Mouse (Mus musculus): ENCODE measurements around the gene Naa38. TPM values are rescaled to one million over a fixed set of nuclear protein-coding genes. Genes with fewer than 3 reads are reported as not detected.

Naa38 gene
- polyA plus RNA-seq, 1 experiment = 24.2 TPM

- H3K4me1 ChIP-seq (ENCODE audit: control insufficient read depth) = peaks cover 48% of the 10 kb centered on the region
- peaks cover 10% of the 10 kb centered on the region for H3K9me3 ChIP-seq (ENCODE audit: control insufficient read depth, low read length)
- H3K36me3 ChIP-seq (ENCODE audit: control insufficient read depth) = peaks cover 28% of the 10 kb centered on the region
- H3K27me3 ChIP-seq (ENCODE audit: control insufficient read depth) = peaks cover 25% of the 10 kb centered on the region
- peak overlapping the region; percentile 84 for H3K4me3 ChIP-seq (replicated peaks)
- TF ChIP-seq TAL1 (IDR thresholded peaks at IDR 0.05; ENCODE audit: low read length) = no peak
- no peak for TF ChIP-seq GATA1 (IDR thresholded peaks at IDR 0.05; ENCODE audit: low read length)
Observed at GRCm38 (mm10) chr11:69396772-69397171, 1.5 kb downstream of the Naa38 start.

GRCm38 (mm10) chr11:69397581-69398057 is 2.3 kb downstream of the Naa38 start:
- peaks cover 25% of the 10 kb centered on the region for H3K27me3 ChIP-seq (ENCODE audit: control insufficient read depth)
- peak overlapping the region; percentile 17 for H3K4me3 ChIP-seq (replicated peaks)
- peaks cover 50% of the 10 kb centered on the region for H3K4me1 ChIP-seq (ENCODE audit: control insufficient read depth)
- peaks cover 10% of the 10 kb centered on the region for H3K9me3 ChIP-seq (ENCODE audit: control insufficient read depth, low read length)
- TF ChIP-seq GATA1 (IDR thresholded peaks at IDR 0.05; ENCODE audit: low read length) (no peak), TAL1 (IDR thresholded peaks at IDR 0.05; ENCODE audit: low read length) (no peak)
- H3K36me3 ChIP-seq (ENCODE audit: control insufficient read depth) = peaks cover 30% of the 10 kb centered on the region

GRCm38 (mm10) chr11:69398059-69398458 is 2.8 kb downstream of the Naa38 start, which contains the start of gene Tmem88:
Gene Tmem88, minus strand, starts transcription at chr11:69398234.
- Histone ChIP-seq H3K4me1 (ENCODE audit: control insufficient read depth) (peaks cover 50% of the 10 kb centered on the region), H3K36me3 (ENCODE audit: control insufficient read depth) (peaks cover 30% of the 10 kb centered on the region), H3K4me3 (replicated peaks) (peak within 1 kb of the TSS; percentile 84), H3K27me3 (ENCODE audit: control insufficient read depth) (peaks cover 25% of the 10 kb centered on the region), H3K9me3 (ENCODE audit: control insufficient read depth, low read length) (peaks cover 10% of the 10 kb centered on the region)
- TF ChIP-seq TAL1 (IDR thresholded peaks at IDR 0.05; ENCODE audit: low read length) = no peak
- no peak for TF ChIP-seq GATA1 (IDR thresholded peaks at IDR 0.05; ENCODE audit: low read length)

- Histone ChIP-seq H3K36me3 (ENCODE audit: control insufficient read depth) (peaks cover 35% of the 10 kb centered on the region), H3K27me3 (ENCODE audit: control insufficient read depth) (peaks cover 25% of the 10 kb centered on the region), H3K4me1 (ENCODE audit: control insufficient read depth) (peaks cover 50% of the 10 kb centered on the region), H3K4me3 (replicated peaks) (no peak overlapping the region), H3K9me3 (ENCODE audit: control insufficient read depth, low read length) (peaks cover 10% of the 10 kb centered on the region)
- no peak for TF ChIP-seq GATA1 (IDR thresholded peaks at IDR 0.05; ENCODE audit: low read length)
- no peak for TF ChIP-seq TAL1 (IDR thresholded peaks at IDR 0.05; ENCODE audit: low read length)
Observed at GRCm38 (mm10) chr11:69398486-69399200, 3.4 kb downstream of the Naa38 start.

GRCm38 (mm10) chr11:69399201-69400082 is 4.2 kb downstream of the Naa38 start:
- peaks cover 25% of the 10 kb centered on the region for H3K27me3 ChIP-seq (ENCODE audit: control insufficient read depth)
- no peak for TF ChIP-seq TAL1 (IDR thresholded peaks at IDR 0.05; ENCODE audit: low read length)
- TF ChIP-seq GATA1 (IDR thresholded peaks at IDR 0.05; ENCODE audit: low read length) = no peak
- H3K9me3 ChIP-seq (ENCODE audit: control insufficient read depth, low read length) = peaks cover 10% of the 10 kb centered on the region
- H3K4me3 ChIP-seq (replicated peaks) = no peak overlapping the region
- peaks cover 44% of the 10 kb centered on the region for H3K4me1 ChIP-seq (ENCODE audit: control insufficient read depth)
- H3K36me3 ChIP-seq (ENCODE audit: control insufficient read depth) = peaks cover 42% of the 10 kb centered on the region

GRCm38 (mm10) chr11:69400083-69400850 is 5.0 kb downstream of the Naa38 start:
- no peak for TF ChIP-seq GATA1 (IDR thresholded peaks at IDR 0.05; ENCODE audit: low read length)
- TF ChIP-seq TAL1 (IDR thresholded peaks at IDR 0.05; ENCODE audit: low read length) = no peak
- H3K36me3 ChIP-seq (ENCODE audit: control insufficient read depth) = peaks cover 51% of the 10 kb centered on the region

GRCm38 (mm10) chr11:69401210-69401637 is 5.9 kb downstream of the Naa38 start:
- peaks cover 37% of the 10 kb centered on the region for H3K4me1 ChIP-seq (ENCODE audit: control insufficient read depth)
- H3K36me3 ChIP-seq (ENCODE audit: control insufficient read depth) = peaks cover 60% of the 10 kb centered on the region
- no peak for TF ChIP-seq TAL1 (IDR thresholded peaks at IDR 0.05; ENCODE audit: low read length)
- TF ChIP-seq GATA1 (IDR thresholded peaks at IDR 0.05; ENCODE audit: low read length) = no peak
- peaks cover 25% of the 10 kb centered on the region for H3K27me3 ChIP-seq (ENCODE audit: control insufficient read depth)
- peaks cover 10% of the 10 kb centered on the region for H3K9me3 ChIP-seq (ENCODE audit: control insufficient read depth, low read length)
- peak overlapping the region; percentile 11 for H3K4me3 ChIP-seq (replicated peaks)

More at GRCm38 (mm10) chr11:69400083-69400850, 5.0 kb downstream of the Naa38 start:
- Histone ChIP-seq H3K27me3 (ENCODE audit: control insufficient read depth) (peaks cover 25% of the 10 kb centered on the region), H3K9me3 (ENCODE audit: control insufficient read depth, low read length) (peaks cover 10% of the 10 kb centered on the region), H3K4me1 (ENCODE audit: control insufficient read depth) (peaks cover 40% of the 10 kb centered on the region), H3K4me3 (replicated peaks) (no peak overlapping the region)

GRCm38 (mm10) chr11:69401987-69402386 is 6.7 kb downstream of the Naa38 start:
- Histone ChIP-seq H3K27me3 (ENCODE audit: control insufficient read depth) (peaks cover 22% of the 10 kb centered on the region), H3K9me3 (ENCODE audit: control insufficient read depth, low read length) (peaks cover 10% of the 10 kb centered on the region), H3K36me3 (ENCODE audit: control insufficient read depth) (peaks cover 67% of the 10 kb centered on the region), H3K4me1 (ENCODE audit: control insufficient read depth) (peaks cover 30% of the 10 kb centered on the region), H3K4me3 (replicated peaks) (no peak overlapping the region)
- TF ChIP-seq TAL1 (IDR thresholded peaks at IDR 0.05; ENCODE audit: low read length) = no peak
- TF ChIP-seq GATA1 (IDR thresholded peaks at IDR 0.05; ENCODE audit: low read length) = no peak
